Mouse (Mus musculus): ENCODE measurements around the gene Gabrb2. TPM values are rescaled to one million over a fixed set of nuclear protein-coding genes. Genes with fewer than 3 reads are reported as not detected.

Gene Gabrb2
- total and polyA plus RNA-seq, 2 experiments from 2014 or later: 19.0 to 50.7 TPM

GRCm38 (mm10) chr11:42575146-42575873, 155.8 kb downstream of the Gabrb2 start:
- Histone ChIP-seq H3K27me3 (ENCODE audit: insufficient read depth, low read length) (no peaks in the 10 kb centered on the region), H3K4me2 (ENCODE audit: low read depth, low read length) (no peak overlapping the region), H3K9me3 (ENCODE audit: low read length) (no peaks in the 10 kb centered on the region), H3K4me3 (ENCODE audit: low read length) (no peak overlapping the region), H3K36me3 (ENCODE audit: insufficient read depth, low read length) (no peaks in the 10 kb centered on the region), H3K9ac (replicated peaks; ENCODE audit: low read length) (no peak overlapping the region), H3K27ac (no peak overlapping the region), H3K4me1 (ENCODE audit: insufficient read depth, low read length) (no peaks in the 10 kb centered on the region)
- 81% methylated on average over 3 of the region's 3 CpGs for WGBS
- DNase-seq (ENCODE audit: low spot score) (no peak), ATAC-seq (no peak)
- TF ChIP-seq CTCF (IDR thresholded peaks at IDR 0.05; ENCODE audit: low read depth): no peak

- no peak for ATAC-seq
- H3K27ac ChIP-seq: no peak overlapping the region
Observed at GRCm38 (mm10) chr11:42579804-42580203, 160.2 kb downstream of the Gabrb2 start.

GRCm38 (mm10) chr11:42581123-42581522, 161.6 kb downstream of the Gabrb2 start:
- no peaks in the 10 kb centered on the region for H3K9me3 ChIP-seq (ENCODE audit: low read length)
- no peak overlapping the region for H3K9ac ChIP-seq (replicated peaks; ENCODE audit: low read length)
- no peaks in the 10 kb centered on the region for H3K4me1 ChIP-seq (ENCODE audit: insufficient read depth, low read length)
- ATAC-seq (no peak), DNase-seq (ENCODE audit: low spot score) (no peak)
- no peaks in the 10 kb centered on the region for H3K36me3 ChIP-seq (ENCODE audit: insufficient read depth, low read length)
- WGBS: 69% methylated on average over 4 of the region's 4 CpGs
- no peak overlapping the region for H3K4me3 ChIP-seq (ENCODE audit: low read length)
- H3K27me3 ChIP-seq (ENCODE audit: insufficient read depth, low read length): no peaks in the 10 kb centered on the region
- H3K4me2 ChIP-seq (ENCODE audit: low read depth, low read length): no peak overlapping the region
- H3K27ac ChIP-seq: no peak overlapping the region
- no peak for TF ChIP-seq CTCF (IDR thresholded peaks at IDR 0.05; ENCODE audit: low read depth)

More at GRCm38 (mm10) chr11:42579804-42580203, 160.2 kb downstream of the Gabrb2 start:
- Histone ChIP-seq H3K4me3 (ENCODE audit: low read length) (no peak overlapping the region), H3K4me1 (ENCODE audit: insufficient read depth, low read length) (no peaks in the 10 kb centered on the region), H3K4me2 (ENCODE audit: low read depth, low read length) (no peak overlapping the region), H3K9me3 (ENCODE audit: low read length) (no peaks in the 10 kb centered on the region), H3K9ac (replicated peaks; ENCODE audit: low read length) (no peak overlapping the region), H3K36me3 (ENCODE audit: insufficient read depth, low read length) (no peaks in the 10 kb centered on the region), H3K27me3 (ENCODE audit: insufficient read depth, low read length) (no peaks in the 10 kb centered on the region)
- 40% methylated on average over 6 of the region's 6 CpGs for WGBS
- no peak for TF ChIP-seq CTCF (IDR thresholded peaks at IDR 0.05; ENCODE audit: low read depth)
- no peak for DNase-seq (ENCODE audit: low spot score)

- TF ChIP-seq CTCF (IDR thresholded peaks at IDR 0.05; ENCODE audit: low read depth): no peak
- Histone ChIP-seq H3K27me3 (ENCODE audit: insufficient read depth, low read length) (no peaks in the 10 kb centered on the region), H3K4me2 (ENCODE audit: low read depth, low read length) (no peak overlapping the region), H3K4me3 (ENCODE audit: low read length) (no peak overlapping the region), H3K36me3 (ENCODE audit: insufficient read depth, low read length) (no peaks in the 10 kb centered on the region), H3K9me3 (ENCODE audit: low read length) (no peaks in the 10 kb centered on the region), H3K4me1 (ENCODE audit: insufficient read depth, low read length) (no peaks in the 10 kb centered on the region), H3K27ac (no peak overlapping the region), H3K9ac (replicated peaks; ENCODE audit: low read length) (no peak overlapping the region)
- DNase-seq (ENCODE audit: low spot score) (no peak), ATAC-seq (no peak)
Observed at GRCm38 (mm10) chr11:42581753-42582152, 162.2 kb downstream of the Gabrb2 start.

- WGBS: 83% methylated on average over 3 of the region's 3 CpGs
- Histone ChIP-seq H3K9ac (replicated peaks; ENCODE audit: low read length) (no peak overlapping the region), H3K36me3 (ENCODE audit: insufficient read depth, low read length) (no peaks in the 10 kb centered on the region), H3K9me3 (ENCODE audit: low read length) (no peaks in the 10 kb centered on the region), H3K27me3 (ENCODE audit: insufficient read depth, low read length) (no peaks in the 10 kb centered on the region), H3K4me1 (ENCODE audit: insufficient read depth, low read length) (no peaks in the 10 kb centered on the region), H3K4me2 (ENCODE audit: low read depth, low read length) (no peak overlapping the region), H3K27ac (no peak overlapping the region), H3K4me3 (ENCODE audit: low read length) (no peak overlapping the region)
- no peak for ATAC-seq
- DNase-seq (ENCODE audit: low spot score): no peak
- no peak for TF ChIP-seq CTCF (IDR thresholded peaks at IDR 0.05; ENCODE audit: low read depth)
Observed at GRCm38 (mm10) chr11:42592418-42592817, 172.9 kb downstream of the Gabrb2 start.

- Histone ChIP-seq H3K9ac (replicated peaks; ENCODE audit: low read length) (no peak overlapping the region), H3K27me3 (ENCODE audit: insufficient read depth, low read length) (no peaks in the 10 kb centered on the region), H3K9me3 (ENCODE audit: low read length) (no peaks in the 10 kb centered on the region), H3K4me1 (ENCODE audit: insufficient read depth, low read length) (no peaks in the 10 kb centered on the region), H3K4me3 (ENCODE audit: low read length) (no peak overlapping the region), H3K4me2 (ENCODE audit: low read depth, low read length) (no peak overlapping the region), H3K27ac (no peak overlapping the region), H3K36me3 (ENCODE audit: insufficient read depth, low read length) (no peaks in the 10 kb centered on the region)
- peak; percentile 66; the same call in 1 of the 2 replicates for ATAC-seq
- DNase-seq (ENCODE audit: low spot score): peak; percentile 63
- no peak for TF ChIP-seq CTCF (IDR thresholded peaks at IDR 0.05; ENCODE audit: low read depth)
- 34% methylated on average over 1 of the region's 1 CpGs for WGBS
Observed at GRCm38 (mm10) chr11:42606225-42606624, 186.7 kb downstream of the Gabrb2 start.

- Histone ChIP-seq H3K4me3 (ENCODE audit: low read length) (no peak overlapping the region), H3K4me2 (ENCODE audit: low read depth, low read length) (no peak overlapping the region), H3K9me3 (ENCODE audit: low read length) (no peaks in the 10 kb centered on the region), H3K36me3 (ENCODE audit: insufficient read depth, low read length) (no peaks in the 10 kb centered on the region), H3K9ac (replicated peaks; ENCODE audit: low read length) (no peak overlapping the region), H3K27me3 (ENCODE audit: insufficient read depth, low read length) (no peaks in the 10 kb centered on the region), H3K4me1 (ENCODE audit: insufficient read depth, low read length) (no peaks in the 10 kb centered on the region), H3K27ac (no peak overlapping the region)
- no peak for TF ChIP-seq CTCF (IDR thresholded peaks at IDR 0.05; ENCODE audit: low read depth)
- no peak for DNase-seq (ENCODE audit: low spot score)
- no peak for ATAC-seq
- WGBS: 91% methylated on average over 3 of the region's 3 CpGs
Observed at GRCm38 (mm10) chr11:42609128-42609763, 189.7 kb downstream of the Gabrb2 start.

All from hindbrain, postnatal 0 days (tissue).